Mouse (Mus musculus): ENCODE data around the gene Evi5. TPM values are rescaled to one million over a fixed set of nuclear protein-coding genes. Genes with fewer than 3 reads are reported as not detected.

The Evi5 gene
- total and polyA plus RNA-seq, 3 experiments = 4.6 to 8.4 TPM; not detected in 1

GRCm38 (mm10) chr5:107822521-107822920 is 52.4 kb downstream of the Evi5 start:
- TF ChIP-seq NELFE (IDR thresholded peaks at IDR 0.05; ENCODE audit: low read depth, low read length) (no peak), RCOR1 (IDR thresholded peaks at IDR 0.05; ENCODE audit: low read depth, low read length) (no peak), ZKSCAN1 (IDR thresholded peaks at IDR 0.05; ENCODE audit: low read depth, low read length) (no peak), SIN3A (IDR thresholded peaks at IDR 0.05; ENCODE audit: low read length) (no peak), MAFK (IDR thresholded peaks at IDR 0.05; ENCODE audit: borderline replicate concordance, low read depth, low read length) (no peak), EP300 (IDR thresholded peaks at IDR 0.05; ENCODE audit: low read depth in 1 of 2, low read length in 2 of 2) (no peak), CHD2 (IDR thresholded peaks at IDR 0.05; ENCODE audit: low read length) (no peak), KAT2A (conservative IDR thresholded peaks at IDR 0.05; ENCODE audit: low read depth, low read length) (no peak), CTCF (IDR thresholded peaks at IDR 0.05 in 2 of 3, conservative IDR thresholded peaks at IDR 0.05 in 1 of 3; ENCODE audit: control insufficient read depth in 1 of 3, insufficient read depth in 1 of 3, low read depth in 2 of 3, low read length in 3 of 3, poor library complexity in 1 of 3, severe bottlenecking in 1 of 3) (no peak), ELF1 (IDR thresholded peaks at IDR 0.05; ENCODE audit: low read depth, low read length) (no peak), BHLHE40 (IDR thresholded peaks at IDR 0.05; ENCODE audit: borderline replicate concordance, low read depth, low read length) (no peak), GABPA (IDR thresholded peaks at IDR 0.05; ENCODE audit: low read depth, low read length) (no peak)
- Histone ChIP-seq H3K79me2 (ENCODE audit: control insufficient read depth, insufficient read depth, low read length, poor library complexity) (no peaks in the 10 kb centered on the region), H3K9me3 (replicated peaks; ENCODE audit: insufficient read depth, low read length) (no peaks in the 10 kb centered on the region), H3K27ac (ENCODE audit: control insufficient read depth, low read depth, low read length) (no peak overlapping the region), H3K27me3 (ENCODE audit: control insufficient read depth in 1 of 2, insufficient read depth in 2 of 2, low read length in 2 of 2) (no peaks in the 10 kb centered on the region), H3K9ac (ENCODE audit: control insufficient read depth, low read depth, low read length, poor library complexity, severe bottlenecking) (no peak overlapping the region), H3K4me1 (ENCODE audit: control insufficient read depth in 1 of 2, insufficient read depth in 2 of 2, low read length in 2 of 2) (no peaks in the 10 kb centered on the region), H3K36me3 (ENCODE audit: control insufficient read depth in 1 of 2, insufficient read depth in 2 of 2, low read length in 2 of 2) (no peaks in the 10 kb centered on the region; a peak in 1 of 4 replicates), H3K4me3 (ENCODE audit: control insufficient read depth in 1 of 2, insufficient read depth in 1 of 2, low read depth in 2 of 2, low read length in 2 of 2) (no peak overlapping the region)
- DNase-seq (ENCODE audit: low read depth, low spot score) = no peak

GRCm38 (mm10) chr5:107814651-107815050 is 60.3 kb downstream of the Evi5 start:
- Histone ChIP-seq H3K9ac (ENCODE audit: control insufficient read depth, low read depth, low read length, poor library complexity, severe bottlenecking) (no peak overlapping the region), H3K27me3 (ENCODE audit: control insufficient read depth in 1 of 2, insufficient read depth in 2 of 2, low read length in 2 of 2) (no peaks in the 10 kb centered on the region), H3K36me3 (ENCODE audit: control insufficient read depth in 1 of 2, insufficient read depth in 2 of 2, low read length in 2 of 2) (peaks cover 0 to 2% of the 10 kb centered on the region in 2 experiments; a peak in 1 of 4 replicates), H3K79me2 (ENCODE audit: control insufficient read depth, insufficient read depth, low read length, poor library complexity) (no peaks in the 10 kb centered on the region), H3K27ac (ENCODE audit: control insufficient read depth, low read depth, low read length) (no peak overlapping the region), H3K9me3 (replicated peaks; ENCODE audit: insufficient read depth, low read length) (no peaks in the 10 kb centered on the region), H3K4me1 (ENCODE audit: control insufficient read depth in 1 of 2, insufficient read depth in 2 of 2, low read length in 2 of 2) (no peaks in the 10 kb centered on the region), H3K4me3 (ENCODE audit: control insufficient read depth in 1 of 2, insufficient read depth in 1 of 2, low read depth in 2 of 2, low read length in 2 of 2) (no peak overlapping the region)
- no peak for TF ChIP-seq MEF2A (IDR thresholded peaks at IDR 0.05; ENCODE audit: extremely low read depth, insufficient replicate concordance, low read depth, low read length, poor library complexity, severe bottlenecking)
- no peak for TF ChIP-seq POLR2AphosphoS2 (IDR thresholded peaks at IDR 0.05; ENCODE audit: low read length)
- no peak for DNase-seq (ENCODE audit: low read depth, low spot score)

- Histone ChIP-seq H3K9me3 (replicated peaks; ENCODE audit: insufficient read depth, low read length) (no peaks in the 10 kb centered on the region), H3K27me3 (ENCODE audit: control insufficient read depth in 1 of 2, insufficient read depth in 2 of 2, low read length in 2 of 2) (no peaks in the 10 kb centered on the region), H3K79me2 (ENCODE audit: control insufficient read depth, insufficient read depth, low read length, poor library complexity) (no peaks in the 10 kb centered on the region), H3K36me3 (ENCODE audit: control insufficient read depth in 1 of 2, insufficient read depth in 2 of 2, low read length in 2 of 2) (no peaks in the 10 kb centered on the region; a peak in 1 of 4 replicates), H3K4me1 (ENCODE audit: control insufficient read depth in 1 of 2, insufficient read depth in 2 of 2, low read length in 2 of 2) (no peaks in the 10 kb centered on the region), H3K9ac (ENCODE audit: control insufficient read depth, low read depth, low read length, poor library complexity, severe bottlenecking) (no peak overlapping the region), H3K4me3 (ENCODE audit: control insufficient read depth in 1 of 2, insufficient read depth in 1 of 2, low read depth in 2 of 2, low read length in 2 of 2) (no peak overlapping the region), H3K27ac (ENCODE audit: control insufficient read depth, low read depth, low read length) (no peak overlapping the region)
- DNase-seq (ENCODE audit: low read depth, low spot score) = no peak
- TF ChIP-seq CHD2 (IDR thresholded peaks at IDR 0.05; ENCODE audit: low read length) = no peak
- no peak for TF ChIP-seq POLR2A (IDR thresholded peaks at IDR 0.05; ENCODE audit: control insufficient read depth in 1 of 2, insufficient read depth in 1 of 2, low read depth in 1 of 2, low read length in 2 of 2, poor library complexity in 1 of 2)
- TF ChIP-seq KAT2A (conservative IDR thresholded peaks at IDR 0.05; ENCODE audit: low read depth, low read length) = no peak
These were observed 67.4 kb downstream of the Evi5 start for GRCm38 (mm10) chr5:107807496-107807895.

Measured in MEL (cell line).